Mouse (Mus musculus): ENCODE data around the gene Myo5a. TPM values are rescaled to one million over a fixed set of nuclear protein-coding genes. Genes with fewer than 3 reads are reported as not detected.
A peak's percentile ranks its signal among the peaks of the same experiment; 100 is the strongest.

The Myo5a gene
- total RNA-seq, 4 experiments from 2014 or later = 39.8 to 90.4 (median 58.0) TPM

GRCm38 (mm10) chr9:75209246-75209645 lies 138.4 kb downstream of the Myo5a start:
- DNase-seq = no peak

- no peak for DNase-seq
Observed at GRCm38 (mm10) chr9:75210269-75210668, 139.5 kb downstream of the Myo5a start.

DNA sequence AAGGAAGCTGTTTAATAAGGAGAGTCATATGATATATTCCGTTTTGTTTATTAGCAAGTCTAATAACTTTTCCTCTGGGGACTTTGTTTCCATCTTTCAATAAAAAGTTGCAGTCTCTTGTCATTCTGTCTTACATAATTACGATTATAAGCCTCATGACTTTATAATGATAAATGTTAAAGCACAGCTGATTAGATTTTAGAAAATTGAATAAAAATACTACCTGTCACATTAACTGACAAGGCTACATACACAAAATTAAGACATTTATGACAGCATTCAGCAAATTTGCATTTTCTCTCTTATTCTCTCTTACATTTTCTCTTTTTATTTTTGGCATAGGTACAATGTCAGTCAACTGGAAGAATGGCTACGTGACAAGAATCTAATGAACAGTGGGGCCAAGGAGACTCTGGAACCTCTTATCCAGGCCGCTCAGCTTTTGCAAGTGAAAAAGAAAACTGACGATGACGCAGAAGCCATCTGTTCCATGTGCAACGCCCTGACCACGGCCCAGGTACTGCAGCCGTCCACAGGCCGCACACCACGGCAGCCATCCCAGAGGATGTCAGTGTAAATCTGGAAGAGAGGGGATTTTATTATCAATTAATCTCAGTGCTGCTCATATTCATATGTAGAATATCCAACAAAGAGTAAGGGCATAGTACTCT lies 144.1 kb downstream of the Myo5a start:
- DNase-seq = no peak

DNA sequence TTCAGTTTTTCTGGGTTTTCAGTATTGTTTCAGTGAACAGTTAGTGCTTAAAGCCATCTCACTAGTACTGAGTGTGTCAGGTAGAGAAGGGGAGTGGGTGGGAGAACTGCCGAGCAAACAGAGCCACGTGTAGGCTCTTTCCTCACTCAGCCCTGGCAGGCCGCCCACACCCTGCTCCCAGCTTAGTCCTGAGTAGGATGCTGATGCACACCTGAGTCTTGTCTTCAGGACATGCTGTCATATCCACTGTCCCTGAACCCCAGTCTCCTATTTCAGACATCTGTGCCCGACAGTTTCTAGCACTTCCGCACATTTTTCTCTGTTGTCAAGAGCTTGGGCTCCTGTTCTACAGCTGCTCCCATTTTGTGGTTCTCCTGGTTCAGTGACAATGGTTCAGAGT lies 149.1 kb downstream of the Myo5a start:
- DNase-seq = no peak

- DNase-seq = peak; percentile 59
Observed at GRCm38 (mm10) chr9:75221420-75222287, 150.8 kb downstream of the Myo5a start.

DNA sequence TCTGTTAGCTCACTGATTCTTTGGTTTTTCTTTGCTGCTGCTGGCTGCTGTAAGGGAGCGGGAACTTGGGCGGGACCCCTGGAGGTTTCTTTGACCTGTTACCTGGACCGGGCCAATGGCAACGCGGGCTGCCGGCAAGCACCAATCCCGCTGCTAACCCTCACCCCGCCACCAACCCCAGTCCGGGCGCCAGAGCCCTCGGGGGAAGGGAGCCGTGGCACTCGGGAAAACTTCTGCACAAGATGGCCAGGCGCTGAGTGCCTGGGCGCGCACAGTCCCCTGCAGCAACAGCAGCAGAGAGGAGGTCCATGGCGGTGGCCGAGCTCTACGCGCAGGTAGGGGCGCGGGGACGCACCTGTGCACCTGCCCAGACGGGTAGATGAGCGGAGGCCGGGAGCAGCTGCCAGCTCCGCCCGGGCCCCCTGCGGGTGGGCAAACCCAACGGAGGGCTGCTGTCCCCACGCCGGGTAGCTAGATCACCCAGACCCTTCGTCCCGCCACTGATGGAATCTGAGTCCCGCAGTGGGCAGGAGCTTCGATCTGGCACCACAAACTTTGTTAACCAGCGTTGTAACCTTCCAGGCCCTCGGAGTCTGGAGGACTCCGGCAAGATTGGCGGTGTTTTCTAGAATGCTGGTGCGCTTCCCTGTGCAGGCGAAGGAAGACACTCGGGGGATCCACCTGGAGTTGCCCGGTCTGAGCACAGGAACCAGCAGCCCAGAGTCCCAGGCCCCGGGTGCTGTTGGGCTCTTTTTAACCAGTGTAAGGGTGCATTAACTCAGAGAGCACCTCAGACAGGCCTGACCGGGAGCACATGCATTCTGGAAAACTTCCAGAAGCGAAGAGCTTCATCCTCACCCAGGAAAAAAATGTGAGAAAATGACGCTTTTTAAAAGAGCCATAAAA lies 161.3 kb downstream of the Myo5a start, which contains the start of gene Myo5c:
Gene Myo5c, plus strand, starts transcription at position 180 of the 906 bp plus-strand sequence.
- peak; percentile 29 for DNase-seq

GRCm38 (mm10) chr9:75232860-75233259 lies 162.0 kb downstream of the Myo5a start:
- no peak for DNase-seq

- DNase-seq = peak; percentile 40
Observed at GRCm38 (mm10) chr9:75234271-75234741, 163.5 kb downstream of the Myo5a start.

GRCm38 (mm10) chr9:75234983-75235627 lies 164.3 kb downstream of the Myo5a start:
- no peak for DNase-seq

GRCm38 (mm10) chr9:75235696-75236095 lies 164.9 kb downstream of the Myo5a start:
- no peak for DNase-seq

DNA sequence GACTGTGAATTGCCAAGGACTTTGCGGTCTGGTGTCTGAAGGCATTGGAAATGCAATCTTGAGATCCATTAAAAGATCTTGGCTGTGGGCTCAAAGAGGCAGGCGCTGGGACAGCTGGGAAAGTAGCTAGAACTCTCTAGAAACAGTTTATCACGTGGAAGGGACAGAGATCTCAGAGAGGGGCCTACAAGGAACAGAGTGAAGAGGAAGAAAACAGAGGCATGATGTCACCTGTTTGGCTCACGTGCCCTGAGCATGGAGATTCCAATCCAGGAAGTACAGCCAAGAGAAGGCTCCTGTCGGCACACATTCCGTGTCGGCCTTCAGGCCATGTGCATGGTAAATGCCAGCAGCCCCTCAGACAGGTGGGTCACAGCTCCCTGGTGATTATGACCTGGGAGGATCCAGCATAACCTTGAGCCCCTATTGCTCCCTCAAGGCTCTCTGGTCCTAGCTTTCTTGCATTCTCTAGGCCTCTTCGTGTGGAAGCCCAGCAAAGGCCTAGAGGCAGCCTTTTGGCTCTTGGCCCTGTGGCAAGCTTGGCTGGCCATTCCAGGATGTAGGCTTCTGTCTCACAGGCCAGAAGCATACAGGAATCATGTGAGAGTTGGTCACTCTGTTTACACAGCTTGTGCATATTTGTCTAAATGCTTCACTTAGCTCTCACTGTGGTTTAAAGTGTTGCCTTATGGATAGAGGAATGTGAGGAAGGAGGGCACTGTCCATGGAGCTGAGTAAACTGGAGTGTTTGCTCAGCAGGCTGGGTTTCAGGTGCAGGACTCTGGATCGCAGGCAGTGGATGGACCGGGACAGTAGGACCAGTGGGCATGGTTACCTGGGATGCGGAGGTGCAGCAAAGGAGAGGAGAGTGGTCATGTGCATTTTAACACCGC lies 165.8 kb downstream of the Myo5a start:
- DNase-seq = no peak

- no peak for DNase-seq
Observed at GRCm38 (mm10) chr9:75238179-75238578, 167.4 kb downstream of the Myo5a start.

DNA sequence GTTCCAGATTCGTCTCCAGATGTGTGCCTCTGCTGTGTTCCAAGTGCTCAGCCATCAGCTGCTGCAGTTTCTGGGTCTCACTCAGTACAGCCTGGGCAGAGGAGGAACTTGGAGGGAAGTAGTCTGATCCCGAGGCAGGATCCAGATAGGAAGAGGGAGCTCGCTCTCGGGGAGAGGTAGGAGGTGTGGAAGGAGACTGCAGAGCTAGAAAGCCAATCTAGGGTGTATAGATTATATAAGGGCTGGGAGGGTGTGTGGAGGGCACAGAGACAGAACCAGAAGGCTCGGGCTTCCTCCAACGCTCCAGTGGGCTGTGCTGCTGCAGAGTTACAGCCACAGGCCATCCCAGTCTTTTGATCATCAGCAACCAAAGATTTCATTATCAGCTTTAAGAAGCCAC lies 172.2 kb downstream of the Myo5a start:
- no peak for DNase-seq

- DNase-seq = no peak
Observed at GRCm38 (mm10) chr9:75243730-75244406, 173.1 kb downstream of the Myo5a start.

DNA sequence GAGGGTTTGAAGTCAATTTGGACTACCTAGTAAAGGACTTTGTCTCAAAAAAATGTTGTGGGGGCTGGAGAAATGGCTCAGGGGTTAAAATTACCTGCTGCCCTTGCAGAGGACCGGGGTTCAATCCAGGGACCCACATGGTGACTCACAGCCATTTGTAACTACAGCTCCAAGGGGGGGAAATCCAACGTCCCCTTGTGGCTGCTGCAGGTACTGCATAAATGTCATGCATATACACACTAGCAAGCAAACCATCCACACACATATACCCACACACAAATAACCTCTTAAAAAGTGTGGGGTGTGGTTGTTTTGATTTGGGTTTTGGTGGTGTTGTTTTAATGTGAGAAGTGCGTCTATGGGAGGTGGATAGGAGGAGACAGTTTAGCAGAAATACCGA lies 173.7 kb downstream of the Myo5a start:
- DNase-seq = no peak

DNA sequence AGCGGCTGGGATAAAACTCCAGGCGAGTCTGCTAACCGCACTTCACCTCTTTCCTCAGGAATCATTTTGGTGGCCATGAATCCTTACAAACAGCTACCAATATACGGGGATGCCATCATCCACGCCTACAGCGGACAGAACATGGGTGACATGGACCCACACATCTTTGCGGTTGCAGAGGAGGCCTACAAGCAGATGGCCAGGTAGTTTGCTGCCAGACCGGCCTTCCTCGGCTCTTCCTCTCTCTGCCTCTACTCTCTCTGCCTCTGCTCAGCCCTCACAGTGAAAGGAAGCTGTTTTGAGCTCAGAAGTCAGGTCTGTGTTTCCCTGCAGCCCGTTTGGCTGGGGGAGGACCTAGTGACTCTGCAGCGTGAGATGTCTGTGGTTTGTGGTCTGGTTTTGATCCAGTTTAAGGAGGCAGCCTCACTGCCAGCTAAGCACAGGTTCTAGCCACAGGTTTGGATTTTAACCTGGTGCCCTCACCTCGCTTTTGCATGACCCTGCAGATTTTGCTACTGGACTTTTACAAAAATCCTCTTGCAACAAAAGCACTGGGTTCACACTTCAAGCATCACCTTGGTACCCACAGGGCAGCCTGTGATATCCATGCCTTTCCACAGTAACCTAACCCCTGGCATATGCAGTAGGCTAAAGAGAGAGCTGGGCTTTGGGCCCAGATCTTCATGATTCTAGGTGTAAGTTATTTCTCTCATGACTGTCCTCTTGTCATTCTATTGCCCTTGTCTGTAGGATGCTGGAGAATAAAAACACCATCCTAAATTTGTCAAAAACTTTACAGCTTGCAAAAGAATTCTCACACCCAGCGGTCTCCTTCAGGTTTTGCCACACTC lies 175.5 kb downstream of the Myo5a start:
- DNase-seq = no peak

- no peak for DNase-seq
Observed at GRCm38 (mm10) chr9:75247870-75248269, 177.1 kb downstream of the Myo5a start.

GRCm38 (mm10) chr9:75248359-75248758 lies 177.5 kb downstream of the Myo5a start:
- DNase-seq = no peak

DNA sequence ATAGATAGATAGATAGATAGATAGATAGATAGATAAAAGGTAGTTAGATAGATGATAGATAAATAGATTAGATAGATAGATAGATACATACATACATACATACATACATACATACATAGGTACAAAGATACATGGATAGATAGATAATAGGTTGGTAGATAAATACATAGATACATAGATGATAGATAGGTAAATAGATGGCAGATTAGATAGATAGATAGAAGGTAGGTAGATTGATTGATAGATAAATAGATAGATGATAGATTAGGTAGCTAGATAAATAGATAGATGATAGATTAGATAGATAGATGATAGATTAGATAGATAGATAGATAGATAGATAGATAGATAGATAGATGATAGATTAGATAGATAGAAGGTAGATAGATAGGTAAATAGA lies 178.1 kb downstream of the Myo5a start:
- DNase-seq = no peak

All from adrenal gland, adult 8-10 months (tissue).